In genomic region chr3:123298283-123298682, GRCm38 (mm10) we compare ENCODE assay signal across 10 mouse cellular contexts. TPM values are rescaled to one million over a fixed set of nuclear protein-coding genes. Genes with fewer than 3 reads are reported as not detected.
A peak's percentile ranks its signal among the peaks of the same experiment; 100 is the strongest.
DNase-seq lines count a peak whose midpoint lies in the region; ATAC-seq lines count a peak whose summit lies in the region.
"Had no signal": no experiment of that assay in that cellular context is flagged by ENCODE, and none has a peak within 500 bp of the region (broad histone marks: within the 10 kb centered on the region; RNA-seq: fewer than 3 reads in every experiment).

No protein-coding gene starts in this region.

- no peak overlapping the region for H3K4me3 ChIP-seq in forebrain, embryonic 16.5 days (replicated peaks; ENCODE audit: low read length)
- H3K4me3 ChIP-seq: limb, embryonic 15.5 days had no signal

- peaks cover 3% of the 10 kb centered on the region; the same call in 1 of the 2 replicates for H3K9me3 ChIP-seq in forebrain, embryonic 16.5 days (ENCODE audit: control insufficient read depth, low read length)
- H3K9me3 ChIP-seq: limb, embryonic 15.5 days had no signal

- peaks cover 14% of the 10 kb centered on the region for H3K4me1 ChIP-seq in forebrain, embryonic 16.5 days (replicated peaks; ENCODE audit: control insufficient read depth, insufficient read depth, low read length)
- H3K4me1 ChIP-seq: limb, embryonic 15.5 days had no signal

- no peaks in the 10 kb centered on the region for H3K27me3 ChIP-seq in forebrain, embryonic 16.5 days (replicated peaks; ENCODE audit: control insufficient read depth, insufficient read depth, low read length)
- H3K27me3 ChIP-seq: limb, embryonic 15.5 days had no signal

- 43% methylated on average over 9 of the region's 9 CpGs for WGBS in forebrain, embryonic 16.5 days

- peak; percentile 76 to 78 for DNase-seq in cerebellum, adult 18-20 months
- DNase-seq in layer of hippocampus, postnatal 14 days (ENCODE audit: low spot score in 2 of 2), result peak; percentile 57 to 87
- DNase-seq in right cerebral cortex, postnatal 10 days (ENCODE audit: low spot score in 2 of 2), result peak; percentile 92 to 95
- no peak for DNase-seq in urinary bladder, postnatal 36 days (ENCODE audit: low spot score in 2 of 2)
- no peak for DNase-seq in ovary, postnatal 14 days (ENCODE audit: low spot score)
- DNase-seq in thymus, postnatal 36 days, result no peak
- DNase-seq: kidney, adult 18-20 months; thymus, adult 2 months had no signal

- no peak overlapping the region for H3K9ac ChIP-seq in forebrain, embryonic 16.5 days (replicated peaks; ENCODE audit: low read depth, low read length)
- H3K9ac ChIP-seq: limb, embryonic 15.5 days had no signal

- no peak overlapping the region for H3K4me2 ChIP-seq in forebrain, embryonic 16.5 days (ENCODE audit: low read length)
- H3K4me2 ChIP-seq: limb, embryonic 15.5 days had no signal

- H3K27ac ChIP-seq in forebrain, embryonic 16.5 days (ENCODE audit: low read length), result peak overlapping the region; percentile 86
- H3K27ac ChIP-seq: limb, embryonic 15.5 days had no signal

- H3K36me3 ChIP-seq in forebrain, embryonic 16.5 days (ENCODE audit: control insufficient read depth, insufficient read depth), result peaks cover 3% of the 10 kb centered on the region; the same call in 1 of the 2 replicates

- peak; percentile 89 for ATAC-seq in forebrain, embryonic 16.5 days

RNA-seq across cellular contexts. Expression of gene Sec24d, which starts 31.0 kb away (rescaled TPM):
- polyA plus RNA-seq in forebrain, embryonic 16.5 days (2015; fragmentation: Nextera tagmentation; extraction: Ambion mirVana), result 20.6 and 27.1 TPM in 2 replicates
- total RNA-seq in layer of hippocampus, postnatal 14 days (2021), result 10 to 100 TPM; 20.1 to 23.0 TPM

Comparison
In these comparisons a context has a peak if more than half of its experiments do, and no peak if none do; other contexts are left out.
1. DNase-seq: peak in cerebellum, adult 18-20 months (2 of 2), layer of hippocampus, postnatal 14 days (2 of 2) and right cerebral cortex, postnatal 10 days (2 of 2); none in urinary bladder, postnatal 36 days (0 of 2), ovary, postnatal 14 days (single experiment) and thymus, postnatal 36 days (0 of 2).